Mouse (Mus musculus) thymus, adult 2 months (tissue): ENCODE measurements around the gene Kin.
A peak's percentile ranks its signal among the peaks of the same experiment; 100 is the strongest.

Experiments
- CTCF ChIP-seq: fragments of 200-500 bp; IDR thresholded peaks from 2 replicates; pipeline ENCODE4 v1.5.1; 2012; ENCODE audit warnings: mild to moderate bottlenecking, control low read depth, low read length, moderate library complexity, borderline replicate concordance; ENCODE audit not compliant: control insufficient read depth, poor library complexity, insufficient read depth; ENCODE audit errors: extremely low read depth
- POLR2A ChIP-seq: fragments of 200-500 bp; IDR thresholded peaks from 2 replicates; pipeline ENCODE4 v1.6.1; 2012; ENCODE audit warnings: mild to moderate bottlenecking, low read length, control low read depth, moderate library complexity; ENCODE audit not compliant: control insufficient read depth, poor library complexity, insufficient read depth; ENCODE audit errors: extremely low read depth

- TF ChIP-seq CTCF (peak; percentile 66; the same call in 1 of the 2 replicates), POLR2A (peak; percentile 78)
Observed at GRCm38 (mm10) chr2:10048461-10048860, 31.9 kb upstream of the Kin start, which contains the start of gene Taf3.
